Mouse (Mus musculus) liver, embryonic 15.5 days (tissue): ENCODE data around the gene Tmem242. TPM values are rescaled to one million over a fixed set of nuclear protein-coding genes. Genes with fewer than 3 reads are reported as not detected.
"Not testable (repeated sequence)": the region's sequence is repeated elsewhere in the genome, so short reads cannot be mapped to it uniquely, and the experiment has no call there.

Source experiments
- ATAC-seq: fragments of 200-750 bp; cut with Nextera tagmentation; 2 replicates; pipeline ENCODE4 v1.8.0; 2017; ENCODE audit warnings: moderate number of reproducible peaks, mild to moderate bottlenecking, moderate library complexity; ENCODE audit not compliant: insufficient read depth
- H3K27ac ChIP-seq: fragments of 300-500 bp; sonication (generic); replicated peaks from 2 replicates; pipeline ENCODE4 v1.5.1; 2015; ENCODE audit warnings: mild to moderate bottlenecking, inconsistent platforms
- H3K27me3 ChIP-seq: fragments of 300-500 bp; sonication (generic); 2 replicates; pipeline ENCODE4 v1.6.1; 2015; ENCODE audit warnings: mild to moderate bottlenecking, inconsistent platforms
- H3K36me3 ChIP-seq: fragments of 300-500 bp; sonication (generic); replicated peaks from 2 replicates; pipeline ENCODE4 v1.6.1; 2015; ENCODE audit warnings: moderate library complexity, mild to moderate bottlenecking, inconsistent platforms
- H3K4me1 ChIP-seq: fragments of 300-500 bp; sonication (generic); replicated peaks from 2 replicates; pipeline ENCODE4 v1.6.1; 2015; ENCODE audit warnings: inconsistent platforms
- H3K4me2 ChIP-seq: fragments of 300-500 bp; sonication (generic); 2 replicates; pipeline ENCODE4 v1.6.1; 2015; ENCODE audit warnings: moderate library complexity, mild to moderate bottlenecking, inconsistent platforms
- H3K4me3 ChIP-seq: fragments of 300-500 bp; sonication (generic); replicated peaks from 2 replicates; pipeline ENCODE4 v1.5.1; 2015; ENCODE audit warnings: mild to moderate bottlenecking, inconsistent platforms
- H3K9ac ChIP-seq: fragments of 300-500 bp; sonication (generic); 2 replicates; pipeline ENCODE4 v1.6.1; 2015; ENCODE audit warnings: moderate library complexity, mild to moderate bottlenecking, inconsistent platforms
- H3K9me3 ChIP-seq: fragments of 300-500 bp; sonication (generic); replicated peaks from 2 replicates; pipeline ENCODE4 v1.6.1; 2016; ENCODE audit warnings: inconsistent platforms
- whole genome bisulfite sequencing: fragments of 180-500 bp; shearing (Covaris S2); methylation state at CpG from one replicate; pipeline ENCODE4 v1.1.7; 2015; ENCODE audit warnings: mixed read lengths; ENCODE audit not compliant: insufficient replicate concordance; 5-methylcytosine and 5-hydroxymethylcytosine counted together
- polyA plus RNA-seq: library from polyadenylated mRNA; unstranded; fragments of >200 nt; fragmentation: Nextera tagmentation; extraction: Ambion mirVana; gene quantifications from 2 replicates; pipeline ENCODE4 v1.2.1, GENCODE M21; 2015

Tmem242 gene
- polyA plus RNA-seq, 1 experiment from 2014 or later, result 38.5 TPM

DNA sequence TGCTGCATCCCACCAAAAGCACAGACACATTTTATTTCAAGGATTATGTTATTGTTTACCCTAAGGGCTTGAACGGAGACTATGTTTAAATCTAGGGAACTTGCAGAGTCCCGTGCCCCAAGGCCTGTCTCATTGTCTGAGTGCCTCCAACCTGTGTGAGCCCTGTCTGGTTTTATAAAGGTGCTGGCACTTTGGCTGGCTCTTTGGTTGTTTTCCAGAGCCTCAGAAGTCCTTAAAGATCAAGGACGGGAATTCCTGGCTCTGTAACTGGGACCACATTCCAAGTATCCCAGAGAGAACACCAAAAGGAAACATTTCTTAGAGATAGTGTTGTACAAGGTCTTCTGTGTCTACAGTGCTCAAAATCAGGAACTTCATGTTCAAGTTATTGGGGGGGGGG is 3.2 kb upstream of the Tmem242 start:
- Histone ChIP-seq H3K36me3 (no peaks in the 10 kb centered on the region), H3K27me3 (peaks cover 27% of the 10 kb centered on the region), H3K4me2 (no peak overlapping the region), H3K4me1 (peaks cover 21% of the 10 kb centered on the region), H3K9ac (no peak overlapping the region), H3K9me3 (no peaks in the 10 kb centered on the region), H3K4me3 (no peak overlapping the region), H3K27ac (no peak overlapping the region)
- 49% methylated on average over 3 of the region's 3 CpGs for WGBS
- no peak for ATAC-seq

DNA sequence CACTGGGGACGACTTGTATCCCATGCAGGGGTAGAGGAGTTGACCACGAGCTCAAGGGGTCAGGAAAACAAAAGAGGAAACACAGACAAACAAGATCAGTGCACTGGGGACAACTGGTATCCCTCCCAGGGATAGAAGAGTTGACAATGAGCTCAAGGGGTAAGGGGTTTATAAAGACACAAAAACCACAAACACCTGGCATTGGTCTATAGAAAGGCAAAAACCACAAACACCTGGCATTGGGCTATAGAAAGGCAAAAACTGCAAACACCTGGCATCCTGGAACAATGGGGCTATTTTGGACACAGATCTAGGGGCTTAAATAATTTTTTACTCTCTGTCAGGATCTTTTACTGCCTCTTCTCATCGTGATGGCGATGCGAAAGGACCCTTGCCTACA is 2.3 kb upstream of the Tmem242 start:
- H3K4me2 ChIP-seq, H3K27ac ChIP-seq, ATAC-seq, H3K36me3 ChIP-seq, H3K4me3 ChIP-seq, H3K9ac ChIP-seq, H3K9me3 ChIP-seq: not testable (repeated sequence)
- H3K4me1 ChIP-seq, result peaks cover 21% of the 10 kb centered on the region
- WGBS, result 52% methylated on average over 5 of the region's 5 CpGs
- H3K27me3 ChIP-seq, result peaks cover 23% of the 10 kb centered on the region

DNA sequence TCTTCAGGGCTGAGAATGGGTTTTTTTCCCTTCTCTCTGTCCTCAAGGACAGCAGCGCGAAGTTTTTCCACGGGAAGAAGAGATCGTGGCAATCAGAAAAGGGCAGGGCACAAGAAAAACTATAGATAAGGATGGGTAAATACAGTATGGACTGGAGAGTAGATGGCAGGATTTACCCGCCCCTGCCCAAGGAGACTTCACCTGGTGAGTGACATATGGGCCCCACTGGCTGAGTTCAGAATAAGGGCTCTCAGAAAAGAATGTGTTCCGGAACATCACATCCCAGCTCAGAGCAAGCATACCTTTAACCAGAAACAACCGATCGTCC is 264 bp downstream of the Tmem242 start:
- H3K27me3 ChIP-seq, result 0 out of 2 replicates have a peak, but pooled peaks cover 10% of the 10 kb centered on the region
- H3K9me3 ChIP-seq, result no peaks in the 10 kb centered on the region
- peak overlapping the region; percentile 66 for H3K4me3 ChIP-seq
- peaks cover 21% of the 10 kb centered on the region for H3K4me1 ChIP-seq
- peak overlapping the region; percentile 78 for H3K27ac ChIP-seq
- peak overlapping the region; percentile 68 for H3K9ac ChIP-seq
- H3K4me2 ChIP-seq, result peak overlapping the region; percentile 77
- peak; percentile 64 for ATAC-seq
- WGBS, result under 1% methylated on average over 8 of the region's 8 CpGs
- H3K36me3 ChIP-seq, result 0 out of 2 replicates have a peak, but pooled peaks cover 5% of the 10 kb centered on the region

DNA sequence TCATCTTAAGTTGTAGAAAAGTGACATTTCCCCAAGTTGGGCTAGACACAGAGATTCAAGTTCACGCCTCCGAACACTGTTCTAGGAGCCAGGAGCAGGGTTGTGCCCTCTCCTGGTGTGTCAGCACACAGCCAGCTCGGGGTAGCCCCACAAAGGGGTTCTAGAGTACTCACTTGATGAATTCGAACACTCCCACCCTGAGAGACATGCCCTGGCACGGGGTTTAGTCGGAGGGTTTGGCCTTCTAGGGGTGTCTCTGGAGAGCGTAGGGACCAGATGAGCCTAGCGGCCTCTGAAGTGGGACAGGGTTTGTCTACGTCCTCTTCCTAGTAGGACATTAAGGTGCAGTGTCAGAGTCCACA is 10.3 kb downstream of the Tmem242 start:
- WGBS, result 71% methylated on average over 9 of the region's 9 CpGs
- Histone ChIP-seq H3K9me3 (no peaks in the 10 kb centered on the region), H3K27me3 (no peaks in the 10 kb centered on the region), H3K36me3 (peaks cover 28% of the 10 kb centered on the region), H3K4me2 (no peak overlapping the region), H3K9ac (no peak overlapping the region), H3K27ac (no peak overlapping the region), H3K4me1 (0 out of 2 replicates have a peak, but pooled peaks cover 4% of the 10 kb centered on the region), H3K4me3 (no peak overlapping the region)
- ATAC-seq, result 0 out of 2 replicates have a peak, but pooled peaks have one; percentile 16

DNA sequence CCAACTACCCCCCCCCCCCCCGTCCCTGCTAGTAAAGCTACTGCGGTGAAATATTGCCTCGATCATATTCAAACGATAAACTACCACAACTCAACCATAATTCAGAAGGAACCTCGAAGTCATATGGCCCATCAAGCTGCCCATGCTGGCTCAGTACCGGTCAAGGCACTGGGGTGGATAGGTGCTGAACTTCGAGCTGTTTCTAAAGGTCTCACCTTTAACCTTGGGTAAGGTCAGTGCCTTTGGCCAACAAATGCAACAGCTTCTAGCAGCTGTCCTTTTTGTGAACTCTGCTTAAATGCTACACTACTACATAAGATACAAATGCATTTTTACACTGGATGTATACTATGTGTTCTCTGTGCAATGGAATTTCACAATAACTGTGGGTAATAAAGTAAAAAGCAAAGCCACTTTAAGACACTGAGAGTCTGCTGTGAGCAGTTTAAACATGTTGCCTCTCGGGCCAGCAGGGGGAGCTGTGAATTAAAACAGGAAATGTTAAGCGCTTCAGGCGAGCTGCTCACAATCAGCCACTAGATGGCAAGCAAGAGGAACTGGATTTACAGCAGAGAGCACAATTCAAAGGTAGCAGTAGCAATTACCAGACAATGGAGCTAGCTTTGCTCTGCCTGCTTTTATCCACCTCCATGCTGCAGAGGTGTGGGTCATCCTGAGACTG is 10.8 kb downstream of the Tmem242 start:
- Histone ChIP-seq H3K4me2 (no peak overlapping the region), H3K27me3 (no peaks in the 10 kb centered on the region), H3K4me1 (0 out of 2 replicates have a peak, but pooled peaks cover 4% of the 10 kb centered on the region), H3K9ac (no peak overlapping the region), H3K9me3 (no peaks in the 10 kb centered on the region), H3K4me3 (no peak overlapping the region), H3K36me3 (peaks cover 28% of the 10 kb centered on the region), H3K27ac (no peak overlapping the region)
- 53% methylated on average over 10 of the region's 10 CpGs for WGBS
- ATAC-seq, result peak; percentile 51

DNA sequence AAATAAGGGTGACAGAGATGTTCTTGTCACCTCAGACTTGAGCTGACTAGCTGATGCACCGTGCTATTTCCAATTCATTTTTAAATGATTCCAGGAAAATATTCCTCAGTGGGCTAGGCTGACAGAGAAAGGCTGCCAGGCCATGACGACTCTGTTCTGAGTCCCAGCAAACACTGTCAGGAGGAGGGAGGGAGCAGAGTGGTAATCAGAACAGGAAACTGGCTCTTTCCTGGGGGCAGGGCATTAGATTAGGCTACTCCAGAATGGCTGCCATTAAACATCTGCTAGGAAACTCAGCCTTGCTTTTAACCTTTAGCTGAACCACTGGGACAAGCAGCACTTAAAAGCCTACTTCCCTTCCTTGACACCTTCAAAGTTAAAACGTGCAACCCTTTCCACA is 14.9 kb downstream of the Tmem242 start:
- Histone ChIP-seq H3K4me1 (0 out of 2 replicates have a peak, but pooled peaks cover 4% of the 10 kb centered on the region), H3K36me3 (0 out of 2 replicates have a peak, but pooled peaks cover 5% of the 10 kb centered on the region), H3K9me3 (no peaks in the 10 kb centered on the region), H3K4me2 (no peak overlapping the region), H3K9ac (no peak overlapping the region), H3K27me3 (no peaks in the 10 kb centered on the region), H3K4me3 (no peak overlapping the region), H3K27ac (no peak overlapping the region)
- WGBS, result 23% methylated on average over 3 of the region's 3 CpGs
- no peak for ATAC-seq

DNA sequence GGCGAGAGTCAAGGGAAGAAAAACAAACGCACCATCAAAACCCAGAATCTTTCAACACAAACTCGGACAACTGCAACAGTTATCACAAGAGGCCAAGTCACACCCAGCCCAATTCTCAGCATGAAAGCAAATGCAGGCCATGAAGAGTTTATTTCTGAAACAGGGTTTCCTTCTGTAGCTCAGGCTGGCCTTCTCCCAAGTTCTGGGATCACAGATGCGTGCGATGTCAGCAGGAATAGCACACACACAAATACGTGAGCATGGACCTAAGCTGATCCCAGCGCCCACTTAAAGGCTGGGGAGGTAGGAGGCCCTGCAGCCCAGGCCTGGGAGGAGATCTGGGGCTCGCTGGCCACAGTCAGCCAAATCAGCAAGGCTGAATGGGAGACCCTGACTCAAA is 15.9 kb downstream of the Tmem242 start:
- H3K27ac ChIP-seq, result no peak overlapping the region
- peaks cover 9% of the 10 kb centered on the region; the same call in 1 of the 2 replicates for H3K36me3 ChIP-seq
- no peak overlapping the region for H3K4me3 ChIP-seq
- H3K9me3 ChIP-seq, result no peaks in the 10 kb centered on the region
- no peaks in the 10 kb centered on the region for H3K4me1 ChIP-seq
- H3K4me2 ChIP-seq, result no peak overlapping the region
- H3K9ac ChIP-seq, result no peak overlapping the region
- WGBS, result 78% methylated on average over 8 of the region's 8 CpGs
- H3K27me3 ChIP-seq, result no peaks in the 10 kb centered on the region
- ATAC-seq, result no peak

DNA sequence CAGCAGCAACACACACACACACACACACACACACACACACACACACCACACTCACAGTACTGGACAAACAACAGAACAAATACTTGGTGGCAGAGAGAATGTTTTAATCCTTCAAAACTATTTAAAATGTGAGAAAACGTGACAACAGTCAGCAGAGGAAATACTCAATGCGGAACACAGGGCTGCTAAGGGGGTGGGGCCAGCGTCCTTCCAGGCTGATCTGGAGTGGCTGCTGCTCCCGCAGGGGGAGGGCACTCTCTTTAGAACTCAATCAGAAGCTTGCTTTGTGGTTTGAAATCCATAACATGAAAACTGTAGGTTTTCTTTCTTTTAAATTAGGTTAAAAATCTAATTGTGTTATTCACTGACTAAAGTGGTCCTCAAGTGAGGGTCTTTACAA is 18.2 kb downstream of the Tmem242 start:
- H3K27me3 ChIP-seq, result no peaks in the 10 kb centered on the region
- no peaks in the 10 kb centered on the region for H3K9me3 ChIP-seq
- peaks cover 16% of the 10 kb centered on the region for H3K36me3 ChIP-seq
- 45% methylated on average over 4 of the region's 4 CpGs for WGBS
- no peak for ATAC-seq
- no peak overlapping the region for H3K4me2 ChIP-seq
- H3K9ac ChIP-seq, result no peak overlapping the region
- no peak overlapping the region for H3K27ac ChIP-seq
- H3K4me1 ChIP-seq, result no peaks in the 10 kb centered on the region
- no peak overlapping the region for H3K4me3 ChIP-seq

DNA sequence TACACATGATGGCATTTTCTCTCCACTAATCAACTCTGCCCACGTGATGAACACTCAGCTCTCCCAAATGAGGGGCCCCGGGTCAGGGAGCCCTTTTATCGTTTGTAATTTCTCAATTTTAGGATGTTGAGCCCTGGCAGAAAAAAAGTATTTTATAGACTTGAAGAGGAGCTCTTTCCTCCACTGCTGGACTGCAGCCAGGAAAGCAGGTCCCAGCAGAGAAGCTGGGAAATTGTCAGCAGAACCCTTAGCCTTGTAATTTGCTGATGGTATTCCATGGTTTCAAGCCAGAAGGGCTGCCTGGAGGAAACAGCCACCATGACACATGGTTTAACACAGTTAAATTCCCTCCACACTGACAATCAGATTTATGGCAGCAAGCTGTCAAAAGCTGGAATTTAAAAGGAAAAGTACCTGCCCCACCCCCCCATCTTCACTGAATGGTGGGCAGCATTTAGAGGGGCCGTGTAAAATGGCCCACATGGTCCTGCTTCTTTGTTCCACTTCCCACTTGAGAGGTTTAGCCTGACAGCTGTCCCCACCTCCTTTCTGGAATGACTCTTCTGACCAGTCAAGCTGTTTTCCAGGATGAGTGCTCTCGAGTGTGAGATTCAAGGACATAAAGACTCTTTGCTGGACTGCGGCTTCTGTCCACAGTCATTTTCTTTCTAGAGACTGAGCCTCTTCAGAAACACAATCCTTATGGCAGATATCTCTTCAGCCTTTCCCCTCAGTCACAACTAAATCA is 20.1 kb downstream of the Tmem242 start:
- Histone ChIP-seq H3K27me3 (no peaks in the 10 kb centered on the region), H3K36me3 (peaks cover 16% of the 10 kb centered on the region), H3K4me2 (no peak overlapping the region), H3K27ac (no peak overlapping the region), H3K4me3 (no peak overlapping the region), H3K9ac (no peak overlapping the region), H3K9me3 (no peaks in the 10 kb centered on the region), H3K4me1 (no peaks in the 10 kb centered on the region)
- 74% methylated on average over 6 of the region's 6 CpGs for WGBS
- ATAC-seq, result no peak

DNA sequence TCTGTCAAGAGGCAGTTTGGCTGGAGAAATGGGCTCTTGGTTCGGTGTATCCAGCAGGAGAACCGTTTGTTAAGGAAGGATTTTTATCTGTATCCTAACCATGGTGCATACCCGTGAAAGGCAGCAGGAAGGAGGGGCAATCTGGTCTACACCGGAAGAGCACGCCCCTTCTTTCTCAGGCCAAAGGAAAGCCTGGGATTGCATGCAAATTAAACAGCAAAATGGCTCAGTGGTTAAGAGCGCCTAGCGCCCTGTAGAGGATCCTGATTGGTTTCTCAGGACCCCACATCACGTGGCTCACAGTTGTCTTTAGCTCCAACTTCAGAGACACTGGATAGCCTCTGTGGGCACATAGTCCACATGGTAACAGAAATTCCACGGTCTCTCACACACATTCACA is 21.0 kb downstream of the Tmem242 start:
- H3K27me3 ChIP-seq, result no peaks in the 10 kb centered on the region
- WGBS, result 73% methylated on average over 9 of the region's 9 CpGs
- no peaks in the 10 kb centered on the region for H3K9me3 ChIP-seq
- no peak overlapping the region for H3K27ac ChIP-seq
- H3K9ac ChIP-seq, result no peak overlapping the region
- no peak for ATAC-seq
- no peak overlapping the region for H3K4me3 ChIP-seq
- peaks cover 16% of the 10 kb centered on the region for H3K36me3 ChIP-seq
- peaks cover 6% of the 10 kb centered on the region for H3K4me1 ChIP-seq
- no peak overlapping the region for H3K4me2 ChIP-seq

DNA sequence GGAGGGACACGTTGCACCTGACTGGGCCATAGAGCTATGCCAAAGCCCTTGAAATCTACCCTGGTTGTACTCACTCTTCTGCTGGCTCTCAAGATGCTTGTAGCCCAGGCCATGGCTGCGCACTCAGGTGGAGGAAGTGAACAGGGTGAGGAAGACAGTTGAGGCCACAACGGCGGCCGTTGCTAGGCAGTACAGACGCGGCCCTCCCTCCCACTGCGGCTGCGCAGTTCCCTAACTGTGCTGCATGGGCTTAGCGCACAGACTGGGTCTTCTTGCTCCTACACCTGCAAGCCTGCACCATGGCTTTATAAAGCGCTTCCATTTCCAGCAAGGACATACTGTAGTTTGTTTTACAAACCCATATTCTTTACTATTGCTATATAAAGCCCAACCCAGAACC is 21.5 kb downstream of the Tmem242 start, which contains the start of gene Ldhal6b:
TSS of gene Ldhal6b (minus strand) at position 223 of the 400 bp plus-strand sequence.
- Histone ChIP-seq H3K27me3 (no peaks in the 10 kb centered on the region), H3K27ac (no peak within 1 kb of the TSS), H3K4me2 (no peak within 1 kb of the TSS), H3K4me1 (peaks cover 7% of the 10 kb centered on the region), H3K36me3 (peaks cover 16% of the 10 kb centered on the region), H3K4me3 (no peak within 1 kb of the TSS), H3K9me3 (no peaks in the 10 kb centered on the region), H3K9ac (no peak within 1 kb of the TSS)
- no peak for ATAC-seq
- WGBS, result 88% methylated on average over 11 of the region's 11 CpGs
